Mouse (Mus musculus) urinary bladder, postnatal 0 days (tissue): Measurements from ENCODE around the gene Frs3. TPM values are rescaled to one million over a fixed set of nuclear protein-coding genes. Genes with fewer than 3 reads are reported as not detected.

ENCODE experiments used
- polyA plus RNA-seq: library from polyadenylated mRNA; unstranded; fragments of >200 nt; fragmentation: Nextera tagmentation; extraction: Ambion mirVana; gene quantifications from 2 replicates; pipeline ENCODE4 v1.2.1, GENCODE M21; 2015

Gene Frs3
- polyA plus RNA-seq: 1.9 TPM in 2 replicates

GRCm38 (mm10) chr17:47688608-47689575, at the start of gene Frs3:
Frs3 (plus strand) TSS chr17:47689030.

GRCm38 (mm10) chr17:47688344-47688607, 554 bp upstream of the Frs3 start, which contains the start of gene Tomm6:
Tomm6 (minus strand) TSS chr17:47688386.

GRCm38 (mm10) chr17:47694442-47694502, 5.4 kb downstream of the Frs3 start, which contains the start of gene Gm21981:
Gm21981 (minus strand) TSS chr17:47694455.

GRCm38 (mm10) chr17:47694503-47695336, 5.9 kb downstream of the Frs3 start, which contains the start of gene Prickle4:
Prickle4 (minus strand) TSS chr17:47694736.

GRCm38 (mm10) chr17:47726566-47726965, 37.7 kb downstream of the Frs3 start, which contains the start of gene Pgc:
Pgc (plus strand) TSS chr17:47726842.

DNA sequence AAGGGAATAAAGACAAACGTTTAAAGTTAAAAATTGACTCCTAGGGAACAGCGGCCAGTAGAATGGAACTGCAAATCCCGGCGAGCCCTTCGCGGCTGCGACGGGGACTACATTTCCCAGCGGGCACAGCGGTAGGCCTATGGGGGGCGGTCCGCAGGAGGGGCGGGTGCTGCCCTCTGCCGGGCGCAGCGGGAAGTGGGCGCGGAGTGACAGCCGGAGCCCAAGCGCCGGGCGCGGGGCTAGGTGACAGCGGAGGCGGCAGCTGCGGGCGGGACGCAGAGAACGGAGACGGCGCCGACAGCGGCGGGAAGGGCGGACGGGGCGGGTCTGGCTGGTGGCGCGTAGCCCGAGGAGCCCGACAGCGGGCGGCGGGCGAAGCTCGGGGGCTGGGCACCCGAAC, 48.0 kb downstream of the Frs3 start, which contains the start of gene Tfeb:
Gene Tfeb (plus strand): TSS at position 175 of the 400 bp plus-strand sequence.

Other genes with a start within 250 kb of the Frs3 start
- gene Taf8, start 186.7 kb upstream of the Frs3 start, polyA plus RNA-seq: 11.9 and 12.2 TPM in 2 replicates
- gene Ccnd3, start 184.0 kb upstream of the Frs3 start, polyA plus RNA-seq: 185 and 201 TPM in 2 replicates
- 17.2 and 18.2 TPM in 2 replicates for gene Bysl, start 77.5 kb upstream of the Frs3 start, polyA plus RNA-seq
- gene Med20, start 77.4 kb upstream of the Frs3 start, polyA plus RNA-seq: 24.0 and 24.3 TPM in 2 replicates
- gene Gm20517, start 77.4 kb upstream of the Frs3 start, polyA plus RNA-seq: 1.4 and 2.1 TPM in 2 replicates
- gene Usp49, start 58.3 kb upstream of the Frs3 start, polyA plus RNA-seq: 2.1 and 2.2 TPM in 2 replicates
- gene Tomm6, start 644 bp upstream of the Frs3 start, polyA plus RNA-seq: 318 and 323 TPM in 2 replicates
- gene Gm21981, start 5.4 kb downstream of the Frs3 start, polyA plus RNA-seq: 0.16 and 0.28 TPM in 2 replicates
- not detected in 2 replicates for gene Prickle4, start 5.7 kb downstream of the Frs3 start, polyA plus RNA-seq
- 0.27 and 0.30 TPM in 2 replicates for gene Pgc, start 37.8 kb downstream of the Frs3 start, polyA plus RNA-seq
- 6.5 and 6.8 TPM in 2 replicates for gene Tfeb, start 48.0 kb downstream of the Frs3 start, polyA plus RNA-seq
- 3.5 and 3.9 TPM in 2 replicates for gene Mdfi, start 145.7 kb downstream of the Frs3 start, polyA plus RNA-seq
- gene Foxp4, start 235.6 kb downstream of the Frs3 start, polyA plus RNA-seq: 9.2 and 9.3 TPM in 2 replicates